Mouse (Mus musculus) embryo, embryonic 10.5 days (tissue): ENCODE measurements around the gene B130006D01Rik.
"Not testable (repeated sequence)": the region's sequence is repeated elsewhere in the genome, so short reads cannot be mapped to it uniquely, and the experiment has no call there.

Source experiments
- DNase-seq: peaks from one replicate; pipeline ENCODE4 v3.0.0-alpha.2; 2015; ENCODE audit warnings: low spot score

B130006D01Rik gene

DNA sequence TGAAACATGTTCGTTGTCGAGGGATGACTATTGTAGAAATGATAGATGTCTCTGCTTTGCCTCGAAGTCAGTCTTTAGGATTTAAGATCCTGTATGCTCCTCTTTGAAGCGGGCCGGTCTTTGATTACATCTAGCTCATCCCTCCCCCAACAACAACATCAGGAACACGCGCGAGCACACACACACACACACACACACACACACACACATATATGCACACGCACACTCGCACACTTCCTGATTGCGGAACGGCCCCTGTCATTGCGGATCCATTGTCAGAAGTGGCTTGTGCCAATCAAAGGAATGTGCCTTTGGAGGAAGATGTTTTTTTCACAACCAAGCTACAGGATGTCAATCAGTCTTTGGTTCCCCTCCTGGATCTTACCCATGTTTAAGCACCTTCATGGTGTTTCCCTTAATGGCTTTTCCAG, 9.6 kb upstream of the B130006D01Rik start:
- DNase-seq: no peak

DNA sequence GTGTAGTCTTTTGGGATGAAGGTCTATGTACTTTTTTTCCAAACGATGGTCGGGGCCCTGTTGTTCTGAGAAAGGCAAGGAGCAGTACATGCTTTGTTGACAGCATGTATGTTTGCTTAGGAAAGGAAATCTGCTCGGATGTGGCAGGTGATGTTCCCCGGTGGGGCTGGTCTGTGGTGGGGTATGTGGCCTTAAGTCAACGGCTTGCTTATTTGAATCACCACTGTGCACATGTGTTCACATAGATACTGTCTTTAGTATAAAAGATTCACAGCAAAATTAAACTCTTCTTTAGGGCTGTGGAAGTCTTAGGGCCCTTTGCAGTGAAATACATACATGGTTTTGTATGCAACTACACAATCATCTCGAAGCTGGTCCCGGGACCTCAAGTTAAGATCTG, 9.0 kb upstream of the B130006D01Rik start:
- DNase-seq: no peak

- no peak for DNase-seq
Measured at GRCm38 (mm10) chr11:95716136-95716535, 7.3 kb upstream of the B130006D01Rik start.

GRCm38 (mm10) chr11:95719356-95719755, 4.0 kb upstream of the B130006D01Rik start:
- DNase-seq: no peak

DNA sequence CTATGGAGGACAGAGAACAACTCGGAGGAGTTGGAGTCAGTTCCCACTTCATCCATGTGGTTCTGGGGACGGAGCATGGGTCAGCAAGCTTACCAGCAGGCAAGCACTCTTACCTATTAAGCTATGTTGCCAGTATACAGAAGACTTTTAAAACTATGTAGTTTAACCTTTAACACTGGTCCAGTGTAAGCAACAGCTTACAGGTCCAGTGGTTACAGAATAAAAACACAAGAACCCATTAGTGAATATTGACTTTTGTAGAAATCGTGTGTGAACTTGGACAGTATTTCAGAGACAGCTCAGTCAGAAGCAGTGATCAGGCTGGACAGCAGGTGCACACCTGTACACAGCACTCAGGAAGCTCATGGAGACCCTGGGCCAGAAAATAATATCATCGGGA, 1.1 kb downstream of the B130006D01Rik start:
- no peak for DNase-seq

GRCm38 (mm10) chr11:95726156-95726555, 2.8 kb downstream of the B130006D01Rik start:
- no peak for DNase-seq

DNA sequence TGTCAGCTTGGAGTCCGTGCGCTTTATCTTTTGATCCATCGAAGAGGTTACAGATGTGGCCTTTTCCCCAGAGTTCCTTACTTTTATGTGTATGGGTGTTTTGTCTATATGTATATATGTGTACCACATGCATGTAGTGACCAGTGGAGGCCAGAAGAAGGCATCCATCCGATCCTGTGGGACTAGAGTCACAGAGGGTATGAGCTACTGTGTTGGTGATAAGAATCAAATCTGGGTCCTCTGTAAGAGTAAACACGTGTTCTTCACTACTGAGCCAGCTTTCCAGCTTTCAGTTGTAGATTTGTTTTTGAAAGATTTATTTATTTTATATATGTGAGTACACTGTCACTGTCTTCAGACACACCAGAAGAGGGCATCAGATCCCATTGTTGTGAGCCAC, 4.6 kb downstream of the B130006D01Rik start:
- no peak for DNase-seq

- no peak for DNase-seq
Measured at GRCm38 (mm10) chr11:95728916-95729907, 5.8 kb downstream of the B130006D01Rik start.

GRCm38 (mm10) chr11:95734485-95734884, 11.1 kb downstream of the B130006D01Rik start:
- DNase-seq: no peak

- no peak for DNase-seq
Measured at GRCm38 (mm10) chr11:95737811-95738210, 14.4 kb downstream of the B130006D01Rik start.

- no peak for DNase-seq
Measured at GRCm38 (mm10) chr11:95744521-95744920, 21.1 kb downstream of the B130006D01Rik start.

GRCm38 (mm10) chr11:95746821-95747220, 23.4 kb downstream of the B130006D01Rik start:
- no peak for DNase-seq

- no peak for DNase-seq
Measured at GRCm38 (mm10) chr11:95748331-95748730, 24.9 kb downstream of the B130006D01Rik start.

GRCm38 (mm10) chr11:95749619-95750018, 26.2 kb downstream of the B130006D01Rik start:
- no peak for DNase-seq

DNA sequence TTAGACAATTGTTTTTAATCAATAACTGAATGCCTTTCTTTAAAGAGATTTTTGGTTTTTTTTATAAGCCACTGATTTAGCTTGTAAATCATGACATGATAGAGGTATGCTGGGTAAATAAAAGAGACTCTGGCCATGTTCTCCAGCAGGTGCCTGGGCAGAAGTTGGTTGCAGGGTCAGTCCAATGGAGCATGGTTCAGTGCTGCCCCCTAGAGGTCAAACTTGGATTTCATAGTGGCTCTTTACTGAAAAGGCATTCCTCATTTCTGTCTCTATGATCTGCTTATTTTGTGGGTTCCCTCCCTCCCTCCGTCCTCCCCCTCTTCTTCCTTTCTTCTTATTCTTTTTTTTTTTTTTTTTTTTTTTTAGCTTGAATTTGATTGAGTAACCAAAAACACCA, 27.6 kb downstream of the B130006D01Rik start:
- peak; percentile 89 for DNase-seq

DNA sequence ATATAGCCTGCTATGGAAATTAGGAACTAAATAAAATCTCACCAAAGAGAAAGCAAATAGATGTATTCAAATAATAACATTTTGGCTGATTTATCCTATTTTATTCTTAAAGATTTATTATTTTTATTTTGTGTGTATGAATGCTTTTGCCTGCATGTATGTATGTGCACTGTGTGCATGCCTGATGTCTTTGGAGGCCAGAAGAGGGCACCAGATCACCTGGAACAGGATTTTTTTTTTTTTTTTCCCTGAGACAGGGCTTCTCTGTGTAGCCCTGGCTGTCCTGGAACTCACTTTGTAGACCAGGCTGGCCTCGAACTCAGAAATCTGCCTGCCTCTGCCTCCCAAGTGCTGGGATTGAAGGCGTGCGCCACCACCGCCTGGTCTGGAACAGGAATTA, 31.8 kb downstream of the B130006D01Rik start:
- not testable (repeated sequence) for DNase-seq

GRCm38 (mm10) chr11:95760521-95760920, 37.1 kb downstream of the B130006D01Rik start:
- DNase-seq: no peak

DNA sequence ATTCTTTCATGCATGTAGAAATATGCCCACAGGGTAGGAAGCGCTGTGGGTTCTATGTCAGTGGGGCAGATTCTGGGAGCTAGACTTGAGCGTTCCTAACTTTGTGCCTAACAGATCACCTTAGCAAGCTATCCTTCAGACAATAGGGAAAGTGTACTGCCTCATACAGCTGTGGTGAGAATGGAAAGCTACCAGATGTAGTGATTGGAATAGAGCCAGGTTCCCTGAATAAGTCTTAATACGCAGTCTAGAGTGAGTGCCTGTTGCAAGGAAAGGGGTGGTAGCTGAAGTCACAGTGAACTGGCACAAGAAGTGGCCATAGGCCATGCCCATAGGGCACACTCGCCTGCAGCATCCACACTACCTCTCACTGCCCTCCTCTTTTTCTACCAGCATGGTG, 39.6 kb downstream of the B130006D01Rik start:
- DNase-seq: no peak

DNA sequence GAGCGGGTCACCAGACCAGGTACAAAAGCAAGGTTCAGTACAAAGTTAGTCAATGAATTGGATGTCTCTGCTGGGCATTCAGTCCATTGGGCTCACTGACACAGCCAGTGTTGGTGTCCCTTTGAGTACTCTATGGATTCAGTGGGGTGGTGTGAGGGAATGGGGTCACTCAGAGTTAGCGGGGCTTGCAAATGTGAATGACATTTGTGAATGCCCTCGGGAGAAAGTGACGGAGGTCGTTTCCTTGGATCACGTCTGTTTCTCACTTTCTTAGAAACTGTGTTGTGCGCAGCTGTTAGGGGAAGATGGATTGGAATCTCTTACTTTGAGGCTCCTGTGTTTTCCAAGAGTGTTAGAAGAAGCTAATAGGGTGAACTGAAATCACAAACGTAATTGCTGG, 41.4 kb downstream of the B130006D01Rik start:
- no peak for DNase-seq

DNA sequence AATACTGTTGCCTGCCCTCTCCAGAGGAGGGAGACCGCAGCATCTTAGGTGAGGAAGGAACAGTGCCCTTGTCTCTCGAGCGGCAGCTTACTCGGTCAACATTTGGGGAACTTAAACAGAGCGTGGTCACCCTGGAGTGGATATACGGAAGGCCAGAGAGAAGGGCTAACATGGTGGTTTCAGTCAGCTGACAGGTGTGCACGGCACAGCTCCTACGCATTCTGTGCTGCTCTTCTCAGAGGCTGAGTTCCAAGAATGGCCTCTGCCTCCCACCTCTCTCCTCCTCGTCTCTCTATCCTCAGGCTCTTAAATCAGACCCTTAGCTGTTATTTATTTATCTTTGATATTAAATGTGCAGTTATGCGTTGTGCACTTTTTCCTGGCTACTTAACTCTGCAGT, 41.9 kb downstream of the B130006D01Rik start:
- DNase-seq: no peak

DNA sequence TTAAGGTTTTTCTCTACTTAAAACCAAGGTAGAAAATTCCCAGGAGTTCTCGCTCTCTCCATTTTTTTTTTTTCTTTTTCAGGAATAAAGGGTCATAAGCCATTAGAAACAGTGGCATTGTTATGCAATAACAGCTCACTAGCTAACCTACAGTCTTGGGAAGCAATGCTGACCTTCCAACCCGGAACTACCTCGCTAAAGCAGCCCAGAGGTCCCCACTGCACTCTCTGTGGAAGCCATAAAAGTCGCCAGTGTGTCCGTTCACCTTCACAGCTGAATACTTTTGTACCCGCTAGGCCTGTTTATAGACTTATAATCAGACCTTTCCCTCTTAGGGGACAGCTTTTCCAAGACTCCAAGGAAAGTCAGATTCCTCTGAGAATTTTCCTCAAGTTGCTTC, 44.9 kb downstream of the B130006D01Rik start:
- no peak for DNase-seq

- no peak for DNase-seq
Measured at GRCm38 (mm10) chr11:95769208-95769607, 45.8 kb downstream of the B130006D01Rik start.

GRCm38 (mm10) chr11:95770720-95771364, 47.5 kb downstream of the B130006D01Rik start:
- DNase-seq: peak; percentile 69
